Mouse (Mus musculus) lung, adult 2 months (tissue): ENCODE data around the gene 1810055G02Rik.

Source experiments
- CTCF ChIP-seq: fragments of 200-500 bp; IDR thresholded peaks from 2 replicates; pipeline ENCODE4 v1.5.1; 2011; ENCODE audit warnings: mild to moderate bottlenecking, low read length, control low read depth; ENCODE audit not compliant: insufficient read depth
- POLR2A ChIP-seq: fragments of 200-500 bp; IDR thresholded peaks from 2 replicates; pipeline ENCODE4 v1.6.1; 2011; ENCODE audit warnings: low read depth, mild to moderate bottlenecking, control low read depth, low read length, borderline replicate concordance; ENCODE audit errors: extremely low read depth

GRCm38 (mm10) chr19:3736001-3736400 lies 27.9 kb downstream of the 1810055G02Rik start:
- no peak for TF ChIP-seq POLR2A
- no peak for TF ChIP-seq CTCF
